Mouse (Mus musculus): ENCODE measurements around the gene Mapk11. TPM values are rescaled to one million over a fixed set of nuclear protein-coding genes. Genes with fewer than 3 reads are reported as not detected.
A peak's percentile ranks its signal among the peaks of the same experiment; 100 is the strongest.

The Mapk11 gene
- polyA plus RNA-seq, 1 experiment from 2014 or later, result 4.8 TPM

GRCm38 (mm10) chr15:89147024-89147423 is 2.4 kb downstream of the Mapk11 start:
- H3K36me3 ChIP-seq, result no peaks in the 10 kb centered on the region
- 12% methylated on average over 16 of the region's 16 CpGs for WGBS
- peaks cover 44% of the 10 kb centered on the region for H3K4me1 ChIP-seq
- no peak for DNase-seq (ENCODE audit: low spot score)
- no peak overlapping the region for H3K27ac ChIP-seq
- H3K27me3 ChIP-seq (ENCODE audit: insufficient read depth, poor library complexity, severe bottlenecking), result peaks cover 84% of the 10 kb centered on the region
- no peaks in the 10 kb centered on the region for H3K9me3 ChIP-seq
- H3K4me3 ChIP-seq, result peak overlapping the region; percentile 44

DNA sequence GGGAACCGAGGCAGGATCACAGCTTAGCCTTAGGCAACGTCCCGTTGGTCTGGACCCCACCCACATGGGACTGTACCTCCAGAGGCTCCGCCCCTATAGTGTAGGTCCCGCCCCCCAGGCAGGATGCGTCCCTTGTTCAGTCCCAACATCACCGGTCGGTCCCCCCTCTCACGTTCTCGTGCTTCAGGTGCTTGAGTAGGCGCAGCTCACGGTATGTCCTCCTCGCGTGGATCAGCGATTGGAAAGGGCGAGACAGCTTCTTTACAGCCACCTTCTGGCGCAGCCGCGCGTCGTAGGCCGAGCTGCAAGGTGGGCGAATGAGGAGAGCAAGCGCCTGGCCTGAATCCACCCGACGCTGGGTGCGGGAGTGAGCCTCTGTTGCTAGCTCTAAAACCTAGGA is 2.9 kb downstream of the Mapk11 start:
- WGBS, result 2% methylated on average over 27 of the region's 27 CpGs
- Histone ChIP-seq H3K36me3 (no peaks in the 10 kb centered on the region), H3K4me3 (peak overlapping the region; percentile 44), H3K9me3 (no peaks in the 10 kb centered on the region), H3K27me3 (ENCODE audit: insufficient read depth, poor library complexity, severe bottlenecking) (peaks cover 89% of the 10 kb centered on the region), H3K4me1 (peaks cover 47% of the 10 kb centered on the region), H3K27ac (0 out of 2 replicates have a peak overlapping the region, but pooled peaks have one; percentile 5)
- no peak for DNase-seq (ENCODE audit: low spot score)

DNA sequence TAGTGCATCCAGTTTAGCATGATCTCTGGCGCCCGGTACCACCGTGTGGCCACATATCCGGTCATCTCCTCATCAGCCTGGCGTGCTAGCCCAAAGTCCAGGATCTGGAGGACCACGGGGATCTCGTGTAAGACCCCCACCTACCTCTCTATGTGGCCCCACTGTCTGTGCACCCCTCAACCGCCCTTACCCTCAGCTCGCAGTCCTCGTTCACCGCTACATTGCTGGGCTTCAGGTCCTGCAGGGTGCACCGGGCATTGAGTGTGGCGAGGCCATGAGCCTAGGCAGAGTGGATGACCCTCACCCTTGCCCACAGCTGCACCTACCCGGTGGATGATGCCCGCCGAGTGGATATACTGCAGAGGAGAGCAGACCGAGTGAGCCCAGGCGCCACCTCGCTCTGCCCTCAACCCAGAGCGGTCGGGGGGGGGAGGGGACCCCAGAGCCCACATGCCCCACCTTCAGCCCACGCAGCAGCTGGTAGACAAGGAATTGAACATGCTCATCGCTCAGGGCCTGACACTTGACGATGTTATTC is 3.5 kb downstream of the Mapk11 start:
- DNase-seq (ENCODE audit: low spot score), result no peak
- Histone ChIP-seq H3K27ac (no peak overlapping the region), H3K4me1 (peaks cover 53% of the 10 kb centered on the region), H3K9me3 (no peaks in the 10 kb centered on the region), H3K36me3 (no peaks in the 10 kb centered on the region), H3K4me3 (peak overlapping the region; percentile 8; the same call in 1 of the 2 replicates), H3K27me3 (ENCODE audit: insufficient read depth, poor library complexity, severe bottlenecking) (peaks cover 96% of the 10 kb centered on the region)
- 63% methylated on average over 24 of the region's 24 CpGs for WGBS

- Histone ChIP-seq H3K36me3 (no peaks in the 10 kb centered on the region), H3K9me3 (no peaks in the 10 kb centered on the region), H3K27ac (no peak overlapping the region), H3K27me3 (ENCODE audit: insufficient read depth, poor library complexity, severe bottlenecking) (peaks cover 100% of the 10 kb centered on the region), H3K4me1 (peaks cover 55% of the 10 kb centered on the region), H3K4me3 (no peak overlapping the region)
- no peak for DNase-seq (ENCODE audit: low spot score)
- 80% methylated on average over 11 of the region's 11 CpGs for WGBS
Observed at GRCm38 (mm10) chr15:89144965-89145364, 4.5 kb downstream of the Mapk11 start.

DNA sequence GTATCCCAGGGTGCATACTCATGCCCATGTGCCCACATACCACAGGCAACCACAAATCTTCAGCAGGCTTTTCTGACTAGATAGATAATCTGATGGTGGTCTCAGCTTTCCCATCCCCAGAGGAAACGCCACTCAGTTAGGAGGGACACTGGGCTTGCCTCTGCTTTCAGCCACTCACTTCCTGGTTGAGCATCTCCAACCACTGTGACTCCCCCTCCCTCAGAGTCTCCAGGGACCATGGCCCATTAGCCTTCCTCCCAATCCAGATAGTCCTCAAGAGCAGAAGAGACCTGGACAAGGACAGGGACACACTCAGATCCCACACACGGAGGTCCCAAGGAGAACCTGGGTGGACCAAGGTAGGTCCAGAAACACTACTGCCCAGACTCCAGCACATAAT is 6.3 kb downstream of the Mapk11 start:
- peaks cover 93% of the 10 kb centered on the region for H3K27me3 ChIP-seq (ENCODE audit: insufficient read depth, poor library complexity, severe bottlenecking)
- 0 out of 2 replicates have a peak, but pooled peaks cover 4% of the 10 kb centered on the region for H3K36me3 ChIP-seq
- no peak overlapping the region for H3K4me3 ChIP-seq
- H3K27ac ChIP-seq, result no peak overlapping the region
- WGBS, result 64% methylated on average over 2 of the region's 2 CpGs
- no peak for DNase-seq (ENCODE audit: low spot score)
- no peaks in the 10 kb centered on the region for H3K9me3 ChIP-seq
- peaks cover 54% of the 10 kb centered on the region for H3K4me1 ChIP-seq

DNA sequence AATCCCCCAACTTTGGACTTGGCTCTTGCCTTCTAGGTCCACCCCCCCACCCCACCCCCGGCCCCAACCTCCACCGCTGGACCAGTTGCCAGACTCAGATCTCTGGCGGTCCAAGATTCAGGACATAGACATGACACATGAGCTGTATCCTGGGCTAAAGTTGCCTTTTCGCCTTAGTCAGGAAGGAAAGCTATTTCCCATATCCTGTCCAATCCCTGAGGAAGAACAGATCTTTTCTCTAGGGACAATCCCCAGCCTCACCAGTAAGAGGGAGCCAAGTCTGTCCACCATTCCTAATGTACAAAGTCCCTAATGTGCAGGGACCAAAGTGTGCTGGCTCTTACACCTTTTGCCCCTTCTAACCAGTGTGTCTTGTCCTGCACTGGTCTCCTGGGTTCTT is 7.5 kb downstream of the Mapk11 start:
- 0 out of 2 replicates have a peak overlapping the region, but pooled peaks have one; percentile 67 for H3K4me3 ChIP-seq
- DNase-seq (ENCODE audit: low spot score), result no peak
- H3K27ac ChIP-seq, result no peak overlapping the region
- H3K9me3 ChIP-seq, result no peaks in the 10 kb centered on the region
- H3K27me3 ChIP-seq (ENCODE audit: insufficient read depth, poor library complexity, severe bottlenecking), result peaks cover 80% of the 10 kb centered on the region
- H3K36me3 ChIP-seq, result 0 out of 2 replicates have a peak, but pooled peaks cover 4% of the 10 kb centered on the region
- peaks cover 57% of the 10 kb centered on the region for H3K4me1 ChIP-seq
- 47% methylated on average over 4 of the region's 4 CpGs for WGBS

DNA sequence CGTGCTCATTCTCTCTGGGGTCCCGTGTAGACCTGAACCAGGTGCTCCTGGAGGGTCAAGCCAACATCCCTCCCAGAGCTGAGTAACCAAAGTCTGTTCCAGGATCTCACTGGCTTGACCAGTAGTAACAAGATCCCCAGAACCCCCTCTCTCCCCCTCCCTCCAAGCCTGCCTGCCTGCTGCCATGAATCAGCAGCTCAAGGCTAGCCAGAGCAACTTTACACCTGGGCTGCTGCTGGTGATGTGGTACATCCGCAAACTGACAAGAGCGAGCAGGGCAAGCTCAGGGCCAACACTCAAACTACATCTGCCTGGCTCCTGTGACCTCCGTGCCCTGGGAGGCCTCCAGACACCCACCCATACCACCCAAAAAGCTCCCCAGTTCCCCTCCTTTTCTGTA is 8.0 kb downstream of the Mapk11 start:
- Histone ChIP-seq H3K4me3 (peak overlapping the region; percentile 67; the same call in 1 of the 2 replicates), H3K27me3 (ENCODE audit: insufficient read depth, poor library complexity, severe bottlenecking) (peaks cover 76% of the 10 kb centered on the region), H3K9me3 (no peaks in the 10 kb centered on the region), H3K27ac (no peak overlapping the region), H3K4me1 (peaks cover 52% of the 10 kb centered on the region), H3K36me3 (0 out of 2 replicates have a peak, but pooled peaks cover 4% of the 10 kb centered on the region)
- DNase-seq (ENCODE audit: low spot score), result no peak
- WGBS, result 22% methylated on average over 5 of the region's 5 CpGs

DNA sequence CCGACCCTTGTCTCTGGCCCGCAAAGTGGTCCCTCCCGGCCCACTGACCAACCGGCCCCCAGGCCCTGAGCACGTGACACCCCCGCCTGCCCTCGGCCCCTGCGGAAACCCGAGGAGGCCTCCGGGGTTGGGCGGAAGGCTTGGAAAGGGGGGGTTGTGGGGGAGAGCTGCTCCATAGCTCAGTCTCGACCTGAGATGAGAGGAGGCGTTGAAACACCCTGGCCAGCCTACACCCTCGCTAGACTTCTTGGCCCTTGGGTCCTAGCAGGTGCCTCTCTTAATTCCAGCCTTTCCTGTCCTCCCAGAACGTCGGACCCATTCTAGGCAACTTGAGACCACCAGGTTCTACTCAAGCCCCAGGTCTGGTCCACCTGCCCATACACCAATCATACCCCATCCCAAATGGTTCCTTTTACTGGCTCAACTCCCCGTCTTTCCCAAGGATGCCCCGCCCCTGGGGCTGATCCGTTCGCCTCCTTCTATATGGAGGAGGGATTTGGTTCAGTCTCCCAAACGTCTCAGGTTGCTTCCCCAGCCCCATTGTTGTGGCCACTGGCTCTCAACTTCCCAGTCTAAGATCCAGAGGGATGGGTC is 8.7 kb downstream of the Mapk11 start, which contains the start of gene Mapk12:
Gene Mapk12, minus strand, starts transcription at position 45 of the 594 bp plus-strand sequence.
- DNase-seq (ENCODE audit: low spot score), result peak; percentile 86
- Histone ChIP-seq H3K27ac (peak within 1 kb of the TSS; percentile 85), H3K36me3 (0 out of 2 replicates have a peak, but pooled peaks cover 4% of the 10 kb centered on the region), H3K27me3 (ENCODE audit: insufficient read depth, poor library complexity, severe bottlenecking) (peaks cover 69% of the 10 kb centered on the region), H3K9me3 (no peaks in the 10 kb centered on the region), H3K4me3 (peak within 1 kb of the TSS; percentile 67), H3K4me1 (peaks cover 46% of the 10 kb centered on the region)
- under 1% methylated on average over 21 of the region's 21 CpGs for WGBS

- peak overlapping the region; percentile 85 for H3K27ac ChIP-seq
- DNase-seq (ENCODE audit: low spot score), result no peak
- peaks cover 46% of the 10 kb centered on the region for H3K4me1 ChIP-seq
- H3K9me3 ChIP-seq, result no peaks in the 10 kb centered on the region
- peaks cover 7% of the 10 kb centered on the region; the same call in 1 of the 2 replicates for H3K36me3 ChIP-seq
- under 1% methylated on average over 53 of the region's 53 CpGs for WGBS
- peak overlapping the region; percentile 67 for H3K4me3 ChIP-seq
- H3K27me3 ChIP-seq (ENCODE audit: insufficient read depth, poor library complexity, severe bottlenecking), result peaks cover 63% of the 10 kb centered on the region
Observed at GRCm38 (mm10) chr15:89140048-89140658, 9.3 kb downstream of the Mapk11 start.

DNA sequence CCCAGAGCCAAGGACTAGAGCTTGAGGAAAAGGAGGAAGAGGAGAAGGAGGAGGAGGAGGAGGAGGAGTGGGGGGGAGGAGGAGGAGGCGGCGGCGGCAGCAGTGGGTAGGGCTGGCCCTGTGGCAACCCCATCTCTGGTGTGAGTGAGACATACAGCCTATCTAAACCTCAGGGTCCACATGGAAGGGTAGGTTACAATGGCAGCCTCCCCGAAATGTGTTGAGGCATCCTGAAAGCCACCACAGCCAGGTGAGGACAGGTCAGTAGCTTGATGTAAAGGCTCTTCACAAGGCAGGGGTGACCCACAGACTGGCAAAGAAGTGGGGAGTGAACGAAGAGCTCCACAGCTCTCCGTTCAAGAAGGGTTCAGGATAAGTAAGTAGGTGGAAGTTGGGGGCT is 10.9 kb downstream of the Mapk11 start:
- WGBS, result 83% methylated on average over 6 of the region's 6 CpGs
- H3K9me3 ChIP-seq, result no peaks in the 10 kb centered on the region
- H3K27me3 ChIP-seq (ENCODE audit: insufficient read depth, poor library complexity, severe bottlenecking), result peaks cover 47% of the 10 kb centered on the region
- H3K4me3 ChIP-seq, result no peak overlapping the region
- H3K36me3 ChIP-seq, result peaks cover 14% of the 10 kb centered on the region; the same call in 1 of the 2 replicates
- no peak overlapping the region for H3K27ac ChIP-seq
- DNase-seq (ENCODE audit: low spot score), result no peak
- H3K4me1 ChIP-seq, result peaks cover 46% of the 10 kb centered on the region

- WGBS, result 78% methylated on average over 7 of the region's 7 CpGs
Observed at GRCm38 (mm10) chr15:89138046-89138405, 11.4 kb downstream of the Mapk11 start.

DNA sequence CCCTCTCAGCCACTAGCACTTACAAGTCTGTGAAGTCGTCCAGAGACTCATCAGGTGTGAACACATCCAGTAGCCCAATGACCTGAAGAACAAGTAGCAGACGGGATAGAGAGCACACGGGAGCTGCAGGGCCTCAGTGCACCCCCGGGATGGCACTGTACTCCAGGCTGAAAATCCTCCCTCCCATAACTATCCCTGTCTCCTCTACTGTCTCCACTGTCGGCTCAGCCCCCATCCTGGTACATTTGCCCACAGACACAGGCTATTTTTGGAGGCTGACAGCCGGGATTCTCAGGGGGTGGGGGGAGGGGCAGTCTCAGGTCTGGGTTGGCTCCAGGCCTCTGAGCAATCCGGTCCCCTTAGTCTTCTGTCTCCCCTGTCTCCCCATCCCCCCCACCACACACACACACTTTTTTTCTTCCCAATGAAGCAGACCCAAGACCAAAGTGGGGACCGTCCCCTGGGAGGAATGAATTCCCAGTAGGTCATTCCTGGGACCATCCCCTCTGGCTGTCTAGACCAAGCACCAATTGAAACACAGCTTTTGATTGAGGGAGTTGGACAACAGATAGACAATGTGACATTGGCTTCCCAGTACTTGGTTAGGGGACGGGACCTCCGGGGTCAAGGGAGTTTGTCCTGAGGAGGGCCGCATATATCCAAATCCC is 11.9 kb downstream of the Mapk11 start:
- WGBS, result 51% methylated on average over 11 of the region's 11 CpGs
- Histone ChIP-seq H3K4me1 (peaks cover 46% of the 10 kb centered on the region), H3K27me3 (ENCODE audit: insufficient read depth, poor library complexity, severe bottlenecking) (peaks cover 37% of the 10 kb centered on the region), H3K9me3 (no peaks in the 10 kb centered on the region), H3K27ac (peak overlapping the region; percentile 69), H3K36me3 (peaks cover 21% of the 10 kb centered on the region), H3K4me3 (peak overlapping the region; percentile 39)
- DNase-seq (ENCODE audit: low spot score), result no peak

More at GRCm38 (mm10) chr15:89138046-89138405, 11.4 kb downstream of the Mapk11 start:
- H3K9me3 ChIP-seq, result no peaks in the 10 kb centered on the region
- peak overlapping the region; percentile 69 for H3K27ac ChIP-seq
- H3K4me1 ChIP-seq, result peaks cover 46% of the 10 kb centered on the region
- H3K4me3 ChIP-seq, result 0 out of 2 replicates have a peak overlapping the region, but pooled peaks have one; percentile 5
- peaks cover 42% of the 10 kb centered on the region for H3K27me3 ChIP-seq (ENCODE audit: insufficient read depth, poor library complexity, severe bottlenecking)
- H3K36me3 ChIP-seq, result peaks cover 16% of the 10 kb centered on the region
- DNase-seq (ENCODE audit: low spot score), result no peak

Data from heart, embryonic 10.5 days (tissue).